Mouse (Mus musculus): ENCODE results near the gene Rbm8a2. TPM values are rescaled to one million over a fixed set of nuclear protein-coding genes. Genes with fewer than 3 reads are reported as not detected.
"Not testable (repeated sequence)": the region's sequence is repeated elsewhere in the genome, so short reads cannot be mapped to it uniquely, and the experiment has no call there.

Rbm8a2 gene
- polyA plus RNA-seq (2011; ENCODE audit: insufficient read length, low read depth, missing spikeins) = 4.0 TPM in 1 of 2 replicates, not detected in the other

GRCm38 (mm10) chr1:175979014-175979413 is at the start of gene Rbm8a2:
Rbm8a2 (minus strand) TSS chr1:175979114.
- not testable (repeated sequence) for H3K4me3 ChIP-seq (ENCODE audit: insufficient read depth, low read length); H3K4me1 ChIP-seq (ENCODE audit: control insufficient read depth, insufficient read depth, low read length); H3K27ac ChIP-seq (ENCODE audit: insufficient read depth, low read length)

GRCm38 (mm10) chr1:176028397-176028796 is 49.5 kb upstream of the Rbm8a2 start:
- Histone ChIP-seq H3K27ac (ENCODE audit: insufficient read depth, low read length) (no peak overlapping the region), H3K4me1 (ENCODE audit: control insufficient read depth, insufficient read depth, low read length) (no peaks in the 10 kb centered on the region), H3K4me3 (ENCODE audit: insufficient read depth, low read length) (no peak overlapping the region)
- no peak for TF ChIP-seq CTCF (IDR thresholded peaks at IDR 0.05; ENCODE audit: borderline replicate concordance, insufficient read depth, low read length)
- no peak for TF ChIP-seq POLR2A (IDR thresholded peaks at IDR 0.05; ENCODE audit: low read depth, low read length)

GRCm38 (mm10) chr1:176024501-176024900 is 45.6 kb upstream of the Rbm8a2 start:
- no peak overlapping the region for H3K4me3 ChIP-seq (ENCODE audit: insufficient read depth, low read length)

GRCm38 (mm10) chr1:176018523-176018922 is 39.6 kb upstream of the Rbm8a2 start:
- Histone ChIP-seq H3K27ac (ENCODE audit: insufficient read depth, low read length) (no peak overlapping the region), H3K4me3 (ENCODE audit: insufficient read depth, low read length) (no peak overlapping the region), H3K4me1 (ENCODE audit: control insufficient read depth, insufficient read depth, low read length) (no peaks in the 10 kb centered on the region)
- TF ChIP-seq CTCF (IDR thresholded peaks at IDR 0.05; ENCODE audit: borderline replicate concordance, insufficient read depth, low read length) (no peak), POLR2A (IDR thresholded peaks at IDR 0.05; ENCODE audit: low read depth, low read length) (no peak)

More at GRCm38 (mm10) chr1:176024501-176024900, 45.6 kb upstream of the Rbm8a2 start:
- Histone ChIP-seq H3K27ac (ENCODE audit: insufficient read depth, low read length) (no peak overlapping the region), H3K4me1 (ENCODE audit: control insufficient read depth, insufficient read depth, low read length) (no peaks in the 10 kb centered on the region)
- TF ChIP-seq POLR2A (IDR thresholded peaks at IDR 0.05; ENCODE audit: low read depth, low read length) = no peak
- TF ChIP-seq CTCF (IDR thresholded peaks at IDR 0.05; ENCODE audit: borderline replicate concordance, insufficient read depth, low read length) = no peak

- no peaks in the 10 kb centered on the region for H3K4me1 ChIP-seq (ENCODE audit: control insufficient read depth, insufficient read depth, low read length)
- no peak overlapping the region for H3K27ac ChIP-seq (ENCODE audit: insufficient read depth, low read length)
- no peak for TF ChIP-seq POLR2A (IDR thresholded peaks at IDR 0.05; ENCODE audit: low read depth, low read length)
- no peak for TF ChIP-seq CTCF (IDR thresholded peaks at IDR 0.05; ENCODE audit: borderline replicate concordance, insufficient read depth, low read length)
- H3K4me3 ChIP-seq (ENCODE audit: insufficient read depth, low read length) = no peak overlapping the region
Observed at GRCm38 (mm10) chr1:176016076-176016475, 37.2 kb upstream of the Rbm8a2 start.

GRCm38 (mm10) chr1:176013497-176014268 is 34.8 kb upstream of the Rbm8a2 start:
- H3K27ac ChIP-seq (ENCODE audit: insufficient read depth, low read length) = no peak overlapping the region
- no peaks in the 10 kb centered on the region for H3K4me1 ChIP-seq (ENCODE audit: control insufficient read depth, insufficient read depth, low read length)
- no peak overlapping the region for H3K4me3 ChIP-seq (ENCODE audit: insufficient read depth, low read length)
- TF ChIP-seq POLR2A (IDR thresholded peaks at IDR 0.05; ENCODE audit: low read depth, low read length) (no peak), CTCF (IDR thresholded peaks at IDR 0.05; ENCODE audit: borderline replicate concordance, insufficient read depth, low read length) (no peak)

- Histone ChIP-seq H3K4me3 (ENCODE audit: insufficient read depth, low read length) (no peak overlapping the region), H3K27ac (ENCODE audit: insufficient read depth, low read length) (no peak overlapping the region), H3K4me1 (ENCODE audit: control insufficient read depth, insufficient read depth, low read length) (no peaks in the 10 kb centered on the region)
- no peak for TF ChIP-seq POLR2A (IDR thresholded peaks at IDR 0.05; ENCODE audit: low read depth, low read length)
Observed at GRCm38 (mm10) chr1:176011535-176011934, 32.6 kb upstream of the Rbm8a2 start.

- no peaks in the 10 kb centered on the region for H3K4me1 ChIP-seq (ENCODE audit: control insufficient read depth, insufficient read depth, low read length)
Observed at GRCm38 (mm10) chr1:176011072-176011471, 32.2 kb upstream of the Rbm8a2 start.

GRCm38 (mm10) chr1:176008411-176008810 is 29.5 kb upstream of the Rbm8a2 start:
- TF ChIP-seq CTCF (IDR thresholded peaks at IDR 0.05; ENCODE audit: borderline replicate concordance, insufficient read depth, low read length) (no peak), POLR2A (IDR thresholded peaks at IDR 0.05; ENCODE audit: low read depth, low read length) (no peak)
- H3K4me1 ChIP-seq (ENCODE audit: control insufficient read depth, insufficient read depth, low read length) = no peaks in the 10 kb centered on the region

More at GRCm38 (mm10) chr1:176011072-176011471, 32.2 kb upstream of the Rbm8a2 start:
- Histone ChIP-seq H3K4me3 (ENCODE audit: insufficient read depth, low read length) (no peak overlapping the region), H3K27ac (ENCODE audit: insufficient read depth, low read length) (no peak overlapping the region)
- TF ChIP-seq CTCF (IDR thresholded peaks at IDR 0.05; ENCODE audit: borderline replicate concordance, insufficient read depth, low read length) = no peak
- TF ChIP-seq POLR2A (IDR thresholded peaks at IDR 0.05; ENCODE audit: low read depth, low read length) = no peak

GRCm38 (mm10) chr1:176000599-176000998 is 21.7 kb upstream of the Rbm8a2 start:
- Histone ChIP-seq H3K4me1 (ENCODE audit: control insufficient read depth, insufficient read depth, low read length) (no peaks in the 10 kb centered on the region), H3K27ac (ENCODE audit: insufficient read depth, low read length) (no peak overlapping the region)
- TF ChIP-seq POLR2A (IDR thresholded peaks at IDR 0.05; ENCODE audit: low read depth, low read length) (no peak), CTCF (IDR thresholded peaks at IDR 0.05; ENCODE audit: borderline replicate concordance, insufficient read depth, low read length) (no peak)

More at GRCm38 (mm10) chr1:176008411-176008810, 29.5 kb upstream of the Rbm8a2 start:
- no peak overlapping the region for H3K27ac ChIP-seq (ENCODE audit: insufficient read depth, low read length)
- no peak overlapping the region for H3K4me3 ChIP-seq (ENCODE audit: insufficient read depth, low read length)

More at GRCm38 (mm10) chr1:176000599-176000998, 21.7 kb upstream of the Rbm8a2 start:
- H3K4me3 ChIP-seq (ENCODE audit: insufficient read depth, low read length) = no peak overlapping the region

Data from embryonic fibroblast, embryonic 13.5 days (primary cell).